Mouse (Mus musculus) hindbrain, embryonic 14.5 days (tissue): ENCODE data around the gene Cga. TPM values are rescaled to one million over a fixed set of nuclear protein-coding genes. Genes with fewer than 3 reads are reported as not detected.
A peak's percentile ranks its signal among the peaks of the same experiment; 100 is the strongest.

Source experiments
- ATAC-seq: fragments of 200-750 bp; cut with Nextera tagmentation; 2 replicates; pipeline ENCODE4 v1.8.0; 2017; ENCODE audit warnings: moderate number of reproducible peaks, mild to moderate bottlenecking, moderate TSS enrichment, moderate library complexity; ENCODE audit not compliant: low FRiP score
- DNase-seq: peaks from one replicate; pipeline ENCODE4 v3.0.0-alpha.2; 2015; ENCODE audit warnings: low spot score
- H3K27ac ChIP-seq: fragments of 300-500 bp; sonication (generic); 2 replicates; pipeline ENCODE4 v1.5.1; 2014; ENCODE audit warnings: mild to moderate bottlenecking, moderate library complexity
- H3K27me3 ChIP-seq: fragments of 300-500 bp; sonication (generic); 2 replicates; pipeline ENCODE4 v1.6.1; 2014; ENCODE audit warnings: mild to moderate bottlenecking, low read length, mixed read lengths; ENCODE audit not compliant: control insufficient read depth, insufficient read depth
- H3K36me3 ChIP-seq: fragments of 300-500 bp; sonication (generic); replicated peaks from 2 replicates; pipeline ENCODE4 v1.6.1; 2014; ENCODE audit not compliant: control insufficient read depth, insufficient read depth
- H3K4me1 ChIP-seq: fragments of 300-500 bp; sonication (generic); replicated peaks from 2 replicates; pipeline ENCODE4 v1.6.1; 2014; ENCODE audit warnings: antibody characterized with exemption, low read length, mixed read lengths; ENCODE audit not compliant: control insufficient read depth, insufficient read depth
- H3K4me2 ChIP-seq: fragments of 300-500 bp; sonication (generic); replicated peaks from 2 replicates; pipeline ENCODE4 v1.6.1; 2014; ENCODE audit warnings: mild to moderate bottlenecking, moderate library complexity
- H3K4me3 ChIP-seq: fragments of 300-500 bp; sonication (generic); replicated peaks from 2 replicates; pipeline ENCODE4 v1.5.1; 2014; ENCODE audit warnings: mild to moderate bottlenecking, low read length
- H3K9ac ChIP-seq: fragments of 300-500 bp; sonication (generic); 2 replicates; pipeline ENCODE4 v1.6.1; 2014
- H3K9me3 ChIP-seq: fragments of 300-500 bp; sonication (generic); 2 replicates; pipeline ENCODE4 v1.6.1; 2016; ENCODE audit warnings: low read length; ENCODE audit not compliant: control insufficient read depth
- WGBS: fragments of 180-500 bp; shearing (Covaris S2); extraction: QIAGEN DNeasy Blood & Tissue Kit; methylation state at CpG from one replicate; pipeline ENCODE4 v1.1.7; 2014; 5-methylcytosine and 5-hydroxymethylcytosine counted together
- polyA plus RNA-seq: library from polyadenylated mRNA; unstranded; fragments of >200 nt; fragmentation: Nextera tagmentation; extraction: Ambion mirVana; gene quantifications from 2 replicates; pipeline ENCODE4 v1.2.1, GENCODE M21; 2014

Cga gene
- polyA plus RNA-seq, 1 experiment from 2014 or later: not detected

DNA sequence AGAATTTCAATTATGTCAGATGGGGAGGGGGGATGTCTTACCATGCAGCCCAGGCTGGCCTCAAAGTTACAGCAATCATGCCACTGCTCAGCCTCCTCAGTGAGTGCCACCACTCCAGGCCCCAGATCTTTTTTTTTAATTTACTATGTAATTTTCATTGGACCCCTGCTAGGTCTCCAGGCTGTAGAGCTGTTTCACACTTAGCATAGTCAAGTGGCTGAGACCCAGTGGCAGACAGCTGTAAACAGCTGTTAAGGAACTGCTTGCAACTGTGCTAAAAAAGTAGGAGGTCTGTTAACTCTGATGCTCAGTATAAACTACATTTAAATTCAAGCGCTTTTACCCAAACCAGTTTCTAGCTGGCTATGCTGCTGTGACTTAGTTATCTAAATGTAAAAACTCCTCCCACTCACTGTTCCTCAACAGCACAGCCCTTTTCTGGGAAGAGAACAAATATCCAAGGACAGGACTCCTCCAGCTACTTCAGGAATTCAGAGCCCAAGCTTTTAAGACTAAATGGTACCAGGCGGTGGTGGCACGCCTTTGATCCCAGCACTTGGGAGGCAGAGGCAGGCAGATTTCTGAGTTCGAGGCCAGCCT, 20.6 kb upstream of the Cga start:
- H3K27ac ChIP-seq: no peak overlapping the region
- no peak overlapping the region for H3K4me2 ChIP-seq
- DNase-seq (no peak), ATAC-seq (0 out of 2 replicates have a peak, but pooled peaks have one; percentile 17)
- no peaks in the 10 kb centered on the region for H3K4me1 ChIP-seq
- no peaks in the 10 kb centered on the region for H3K27me3 ChIP-seq
- no peaks in the 10 kb centered on the region for H3K9me3 ChIP-seq
- H3K36me3 ChIP-seq: no peaks in the 10 kb centered on the region
- WGBS: 97% methylated on average over 4 of the region's 4 CpGs
- no peak overlapping the region for H3K4me3 ChIP-seq
- H3K9ac ChIP-seq: no peak overlapping the region

DNA sequence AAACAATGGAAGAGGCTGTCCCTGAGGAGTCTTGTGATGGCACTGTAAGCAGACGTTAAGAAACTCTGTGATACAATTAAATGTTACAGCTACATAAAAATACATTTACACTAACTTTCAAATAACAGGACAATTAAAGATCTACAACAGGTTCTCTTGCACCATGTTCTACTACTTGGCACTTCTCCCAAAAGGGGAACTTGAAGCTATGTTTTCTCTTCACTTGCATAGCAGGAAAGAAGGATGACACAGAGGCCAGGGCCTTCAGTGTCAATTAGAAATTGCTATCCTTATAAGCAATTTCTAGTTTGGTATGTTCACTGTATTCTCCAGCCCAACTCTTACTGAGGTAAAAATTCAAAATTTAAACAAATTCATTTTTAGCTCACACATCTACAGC, 19.3 kb upstream of the Cga start:
- DNase-seq: no peak
- 56% methylated on average over 1 of the region's 1 CpGs for WGBS
- H3K27ac ChIP-seq: 0 out of 2 replicates have a peak overlapping the region, but pooled peaks have one; percentile 5
- no peak for ATAC-seq
- H3K9ac ChIP-seq: no peak overlapping the region
- H3K36me3 ChIP-seq: no peaks in the 10 kb centered on the region
- no peak overlapping the region for H3K4me2 ChIP-seq
- H3K27me3 ChIP-seq: no peaks in the 10 kb centered on the region
- H3K9me3 ChIP-seq: no peaks in the 10 kb centered on the region
- H3K4me1 ChIP-seq: no peaks in the 10 kb centered on the region
- no peak overlapping the region for H3K4me3 ChIP-seq

DNA sequence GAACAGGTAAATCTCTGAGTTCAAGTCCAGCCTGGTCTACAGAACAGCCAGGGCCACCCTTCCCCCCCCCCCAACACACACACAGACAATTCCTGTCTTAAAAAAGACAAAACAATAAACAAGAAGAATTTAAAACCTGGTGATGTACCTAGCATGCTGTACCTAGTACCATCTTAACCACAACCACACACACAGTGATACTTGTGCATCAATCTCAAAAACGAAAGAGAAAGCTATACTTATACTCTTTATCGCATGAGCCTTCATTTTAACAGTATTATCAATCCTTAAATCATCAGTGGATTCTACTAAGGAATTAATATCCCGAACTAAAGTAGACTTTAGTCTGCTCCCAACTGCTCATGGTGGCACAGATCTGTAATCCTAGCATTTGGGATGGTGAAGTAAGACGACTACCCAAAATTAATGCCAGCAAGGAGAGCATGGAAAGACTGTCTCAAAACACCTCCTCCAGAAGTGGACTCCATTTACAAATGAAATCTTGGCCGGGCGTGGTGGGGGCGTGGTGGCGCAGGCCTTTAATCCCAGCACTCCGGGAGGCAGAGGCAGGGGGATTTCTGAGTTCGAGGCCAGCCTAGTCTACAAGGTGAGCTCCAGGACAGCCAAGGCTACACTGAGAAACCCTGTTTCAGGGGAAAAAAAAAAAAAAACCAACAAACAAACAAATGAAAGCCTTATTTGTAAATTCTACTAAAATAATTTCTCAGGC, 12.5 kb upstream of the Cga start:
- DNase-seq (no peak), ATAC-seq (no peak)
- Histone ChIP-seq H3K36me3 (no peaks in the 10 kb centered on the region), H3K9me3 (no peaks in the 10 kb centered on the region), H3K9ac (peak overlapping the region; percentile 99), H3K4me3 (peak overlapping the region; percentile 90), H3K4me1 (peaks cover 25% of the 10 kb centered on the region), H3K27me3 (no peaks in the 10 kb centered on the region), H3K27ac (no peak overlapping the region), H3K4me2 (peak overlapping the region; percentile 86)
- WGBS: 87% methylated on average over 10 of the region's 10 CpGs

DNA sequence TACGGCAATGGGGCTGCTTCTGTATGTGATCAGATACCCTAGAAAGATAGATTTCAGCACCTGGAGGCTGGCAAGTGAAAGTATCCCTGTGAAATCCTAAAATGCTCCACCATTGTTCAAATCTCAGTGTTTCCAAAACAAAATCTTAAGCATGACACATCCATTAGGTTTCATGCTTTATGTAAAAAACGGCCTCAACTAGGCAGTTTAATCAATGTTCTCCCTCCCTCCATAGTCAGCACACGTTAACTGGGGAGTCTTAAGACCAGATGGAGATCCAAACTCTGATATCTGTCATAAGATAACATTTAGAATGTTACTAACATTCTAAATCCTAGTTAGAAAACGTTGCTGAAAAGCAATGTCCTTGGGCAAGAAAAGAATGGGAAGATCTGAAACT, 11.7 kb upstream of the Cga start:
- Histone ChIP-seq H3K4me2 (peak overlapping the region; percentile 86), H3K27me3 (no peaks in the 10 kb centered on the region), H3K4me1 (peaks cover 29% of the 10 kb centered on the region), H3K9ac (peak overlapping the region; percentile 99), H3K36me3 (no peaks in the 10 kb centered on the region), H3K4me3 (peak overlapping the region; percentile 90), H3K27ac (peak overlapping the region; percentile 99), H3K9me3 (no peaks in the 10 kb centered on the region)
- no peak for ATAC-seq
- WGBS: 15% methylated on average over 4 of the region's 4 CpGs
- no peak for DNase-seq

DNA sequence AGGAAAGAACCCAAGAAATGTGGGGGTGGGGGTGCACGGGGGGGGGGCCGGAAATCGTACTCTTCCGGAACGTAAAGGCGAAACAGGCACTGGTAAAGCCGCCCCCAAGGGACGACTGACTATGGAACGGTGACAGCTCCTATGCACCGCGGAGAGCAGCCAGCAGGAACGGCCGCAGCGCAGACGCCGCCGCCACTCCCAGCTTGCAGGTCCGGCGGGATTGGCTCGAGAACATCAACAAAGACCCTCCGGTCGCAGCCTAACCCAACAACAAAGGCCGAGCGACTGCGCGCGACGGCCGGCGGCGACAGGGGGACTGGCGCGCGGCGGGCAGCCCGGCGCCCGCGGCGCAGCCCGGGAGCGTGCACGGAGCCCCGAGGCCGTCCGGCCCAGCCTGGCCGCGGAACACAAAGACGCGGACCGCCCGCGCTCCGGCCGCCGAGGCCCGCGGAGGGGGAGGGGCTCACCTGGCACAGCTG, 11.2 kb upstream of the Cga start:
- Histone ChIP-seq H3K27me3 (no peaks in the 10 kb centered on the region), H3K4me2 (peak overlapping the region; percentile 86), H3K9ac (peak overlapping the region; percentile 99), H3K9me3 (no peaks in the 10 kb centered on the region), H3K4me1 (peaks cover 30% of the 10 kb centered on the region), H3K4me3 (peak overlapping the region; percentile 90), H3K27ac (peak overlapping the region; percentile 99), H3K36me3 (no peaks in the 10 kb centered on the region)
- WGBS: under 1% methylated on average over 45 of the region's 58 CpGs
- ATAC-seq (peak; percentile 67), DNase-seq (peak; percentile 68)

DNA sequence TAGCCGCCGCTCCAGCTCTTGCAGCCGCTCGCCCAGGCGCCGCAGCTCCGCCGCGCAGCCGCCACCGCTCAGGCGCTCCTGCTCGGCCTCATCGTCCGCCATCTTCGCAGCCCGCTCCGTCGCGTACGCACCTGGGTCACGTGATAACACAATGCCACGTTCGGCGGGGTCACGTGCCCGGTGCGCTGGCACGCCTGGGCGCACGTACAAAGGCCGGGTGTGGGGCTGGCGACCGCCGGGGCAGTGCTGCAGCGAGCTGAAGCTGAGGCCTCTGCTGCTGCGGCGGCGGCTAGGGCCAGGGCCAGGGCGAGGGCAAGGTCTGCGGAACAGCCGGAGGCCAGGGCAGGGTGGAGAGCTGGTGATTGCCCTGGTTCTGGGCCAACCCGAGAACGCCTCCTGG, 10.8 kb upstream of the Cga start, which contains the start of gene Zfp292:
TSS of gene Zfp292 (minus strand) at position 143 of the 400 bp plus-strand sequence.
- peak within 1 kb of the TSS; percentile 99 for H3K9ac ChIP-seq
- peaks cover 34% of the 10 kb centered on the region for H3K4me1 ChIP-seq
- ATAC-seq: peak; percentile 94
- no peaks in the 10 kb centered on the region for H3K27me3 ChIP-seq
- H3K9me3 ChIP-seq: no peaks in the 10 kb centered on the region
- H3K4me2 ChIP-seq: peak within 1 kb of the TSS; percentile 86
- peak within 1 kb of the TSS; percentile 99 for H3K27ac ChIP-seq
- peak within 1 kb of the TSS; percentile 90 for H3K4me3 ChIP-seq
- under 1% methylated on average over 44 of the region's 44 CpGs for WGBS
- no peaks in the 10 kb centered on the region for H3K36me3 ChIP-seq
- peak; percentile 94 for DNase-seq

DNA sequence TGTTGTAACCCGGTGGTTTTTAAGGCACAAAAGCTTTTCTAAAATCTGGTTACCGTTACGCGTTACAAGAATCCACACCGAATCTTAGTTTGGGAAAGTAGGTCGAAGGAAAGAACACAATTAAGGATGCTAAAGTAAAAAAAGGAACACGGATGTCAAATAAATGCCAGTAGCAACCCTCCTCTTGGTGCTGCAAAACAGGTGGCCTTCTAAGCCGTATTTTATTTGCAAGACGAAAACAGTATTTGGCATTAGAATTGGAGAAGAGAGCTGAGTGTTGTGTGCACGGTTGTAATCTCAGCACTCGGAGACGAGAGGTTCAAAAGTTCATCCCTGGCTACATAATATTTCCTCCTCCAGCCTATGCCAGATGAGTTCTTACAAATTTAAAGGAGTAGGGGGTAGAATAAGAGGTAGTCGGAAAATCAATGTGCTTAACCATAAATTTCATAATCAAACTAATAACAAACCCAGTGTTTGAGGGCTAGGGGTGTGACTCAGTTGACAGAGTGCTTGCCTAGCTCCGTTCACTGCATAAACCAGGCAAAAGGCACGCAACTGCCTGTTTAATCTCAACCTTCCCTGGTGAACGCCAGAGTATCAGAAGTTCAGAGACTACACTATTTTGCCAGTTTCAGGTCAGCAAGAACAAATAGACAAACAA, 10.1 kb upstream of the Cga start:
- no peak for ATAC-seq
- Histone ChIP-seq H3K4me1 (peaks cover 34% of the 10 kb centered on the region), H3K36me3 (no peaks in the 10 kb centered on the region), H3K9ac (peak overlapping the region; percentile 99), H3K4me2 (peak overlapping the region; percentile 86), H3K4me3 (peak overlapping the region; percentile 90), H3K27me3 (peaks cover 2% of the 10 kb centered on the region; the same call in 1 of the 2 replicates), H3K9me3 (no peaks in the 10 kb centered on the region), H3K27ac (peak overlapping the region; percentile 99)
- WGBS: 39% methylated on average over 16 of the region's 16 CpGs
- DNase-seq: peak; percentile 47

DNA sequence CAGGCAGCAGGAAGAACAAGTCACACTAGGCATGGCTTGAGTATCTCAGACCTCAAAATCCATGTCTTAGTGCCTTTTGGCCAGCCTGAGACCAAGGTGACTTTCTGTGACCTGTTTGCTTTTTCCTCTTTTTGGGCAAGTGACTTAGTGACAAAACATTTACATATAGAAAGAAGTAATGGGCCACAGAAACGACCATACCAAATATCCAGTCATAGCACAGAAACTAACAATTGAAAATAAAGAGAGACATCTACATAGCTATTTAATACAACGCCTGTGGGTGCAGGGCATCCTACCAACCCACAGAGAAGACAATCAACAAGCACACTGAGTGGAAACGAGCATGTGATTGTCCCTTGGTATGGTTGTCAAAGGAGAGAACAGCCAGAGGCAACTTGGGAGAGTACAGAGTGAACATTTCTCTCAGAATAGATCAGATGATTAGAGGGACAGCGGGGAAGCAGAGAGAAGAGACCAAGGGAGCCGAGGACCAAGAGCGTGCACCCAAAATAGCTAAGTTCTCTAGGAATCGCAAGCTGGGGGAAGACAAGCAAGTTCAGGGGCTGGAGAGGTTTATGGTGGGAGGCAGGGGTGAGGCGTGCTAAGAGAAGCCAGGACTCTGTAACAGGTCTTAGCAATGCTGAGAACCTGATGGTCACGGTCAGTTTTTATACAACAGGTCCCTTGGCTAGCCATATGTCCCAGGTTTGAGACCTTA, 7.8 kb upstream of the Cga start:
- Histone ChIP-seq H3K9me3 (no peaks in the 10 kb centered on the region), H3K4me1 (peaks cover 27% of the 10 kb centered on the region), H3K4me2 (peak overlapping the region; percentile 87), H3K36me3 (no peaks in the 10 kb centered on the region), H3K27ac (no peak overlapping the region), H3K27me3 (peaks cover 19% of the 10 kb centered on the region; the same call in 1 of the 2 replicates), H3K9ac (peak overlapping the region; percentile 92; the same call in 1 of the 2 replicates), H3K4me3 (peak overlapping the region; percentile 81)
- no peak for ATAC-seq
- WGBS: 61% methylated on average over 9 of the region's 9 CpGs
- DNase-seq: no peak
